Mouse (Mus musculus) retina, postnatal 1 day (tissue): ENCODE measurements at regions not wholly inside any gene's neighbourhood (a gene's known extent, or its start where the extent isn't known, plus 50 kb on each side); places are given as distances from the start of the nearest gene placed in this dataset.
A peak's percentile ranks its signal among the peaks of the same experiment; 100 is the strongest.
"Not testable (repeated sequence)": the region's sequence is repeated elsewhere in the genome, so short reads cannot be mapped to it uniquely, and the experiment has no call there.

Experiments
- DNase-seq: peaks from one replicate; pipeline ENCODE4 v3.0.0-alpha.2; 2012

DNA sequence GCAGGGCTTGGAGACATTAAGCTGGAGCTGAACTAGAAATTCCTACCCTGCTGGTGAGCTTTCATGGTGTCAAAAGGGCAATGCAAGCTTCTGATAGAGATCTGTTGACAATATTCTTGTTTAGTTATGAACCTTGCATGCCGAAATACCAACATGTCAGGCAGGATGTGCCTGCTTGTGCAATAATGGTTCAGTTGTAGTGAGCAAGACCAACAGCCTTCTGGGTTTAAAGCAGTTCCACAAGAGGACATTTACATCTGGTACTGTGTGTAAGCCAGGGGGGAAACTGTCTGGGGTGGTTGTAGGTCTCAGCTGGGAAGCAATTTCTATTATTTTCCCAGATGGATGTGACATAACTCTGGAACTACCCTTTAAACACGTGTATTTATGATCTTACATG lies 987.6 kb upstream of the Gm38303 start:
- no peak for DNase-seq

DNA sequence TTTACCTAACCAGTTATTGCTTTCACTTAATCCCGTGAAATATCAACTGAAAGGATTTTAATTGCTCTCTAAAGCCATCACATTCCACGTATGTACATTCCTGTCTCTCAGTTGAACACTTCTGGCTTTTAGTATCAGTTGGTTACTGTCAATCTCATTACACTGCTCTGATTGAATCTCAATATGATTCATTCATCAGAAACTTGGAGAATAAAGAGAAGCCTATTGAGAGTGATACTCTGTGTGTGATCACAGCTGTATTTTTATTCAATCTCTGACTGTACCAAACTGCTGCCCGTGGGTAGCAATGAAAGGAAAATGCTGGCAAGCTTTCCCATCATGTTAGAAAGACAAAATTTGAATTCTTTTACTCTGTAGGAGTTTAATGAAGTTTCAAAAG lies 957.5 kb upstream of the Gm38303 start:
- no peak for DNase-seq

DNA sequence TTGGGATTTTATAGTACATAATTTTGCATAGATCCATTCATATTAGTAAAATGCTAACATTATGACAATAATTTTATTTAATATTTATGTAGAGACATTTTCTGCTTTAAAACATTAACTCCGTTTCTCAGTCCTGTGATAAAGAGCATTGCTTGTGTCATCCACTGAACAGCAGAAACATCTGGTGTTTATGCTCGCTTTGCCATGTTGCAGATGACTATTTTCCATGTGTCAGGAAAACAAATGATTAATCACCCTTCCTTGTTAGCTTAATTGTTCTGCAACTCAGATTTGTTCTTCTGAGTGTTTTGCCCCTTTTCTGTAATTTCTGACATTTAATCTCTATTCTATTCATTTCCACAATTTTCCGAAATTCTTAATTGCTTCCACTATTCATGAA lies 925.6 kb upstream of the Gm38303 start:
- no peak for DNase-seq

DNA sequence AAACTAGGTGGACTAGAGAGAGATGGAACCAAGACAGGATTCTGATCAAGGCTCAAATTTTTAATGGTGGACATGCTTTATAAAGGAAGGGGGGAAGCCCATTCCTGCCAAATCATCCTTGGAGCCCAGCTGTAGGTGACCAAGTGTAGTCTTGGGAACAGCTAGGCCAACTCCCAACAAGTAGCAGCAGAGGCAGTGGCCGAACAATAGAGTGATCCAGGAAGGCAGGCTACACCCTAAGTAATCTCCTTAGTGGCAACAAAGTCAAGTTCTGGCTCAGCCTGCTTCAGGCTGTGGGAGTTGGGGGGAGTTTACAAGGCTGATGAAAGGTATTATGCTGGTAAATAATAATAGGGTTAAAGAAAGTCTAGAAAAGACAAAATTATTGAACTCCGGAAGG lies 878.5 kb upstream of the Gm38303 start:
- no peak for DNase-seq

DNA sequence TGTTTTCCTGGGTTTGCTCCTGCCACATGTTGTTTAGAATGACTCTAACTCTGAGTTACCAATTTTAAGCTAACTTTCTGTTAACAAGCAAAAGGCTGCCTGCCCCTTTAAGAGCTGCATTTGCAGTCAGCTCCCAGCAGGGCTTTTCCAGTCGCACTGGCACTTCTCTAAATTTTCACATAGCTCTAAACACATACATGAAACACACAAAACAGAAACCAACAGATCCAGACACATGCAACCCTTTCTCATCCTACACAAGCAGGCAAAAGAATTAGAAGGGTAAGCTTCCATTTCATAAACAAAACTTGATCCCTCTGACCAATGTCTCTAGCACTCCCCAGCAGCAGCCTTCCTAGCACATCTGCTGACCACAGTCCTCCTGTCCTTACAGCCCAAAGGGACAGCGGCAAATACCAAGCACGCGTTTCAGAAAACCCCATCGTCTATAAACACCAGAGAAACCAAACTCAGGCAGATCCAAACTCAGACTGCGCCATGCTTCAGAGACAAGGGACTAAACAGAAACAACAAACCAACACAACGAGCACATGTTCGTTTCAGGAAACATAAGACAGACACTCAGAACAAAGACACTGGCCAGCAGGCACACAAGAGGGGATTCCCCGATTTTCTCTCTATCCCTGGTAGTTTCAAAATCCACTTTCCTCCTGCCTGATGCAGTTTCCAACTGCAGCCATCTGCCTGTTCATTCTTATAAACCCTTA lies 877.6 kb upstream of the Gm38303 start:
- DNase-seq: peak; percentile 19

DNA sequence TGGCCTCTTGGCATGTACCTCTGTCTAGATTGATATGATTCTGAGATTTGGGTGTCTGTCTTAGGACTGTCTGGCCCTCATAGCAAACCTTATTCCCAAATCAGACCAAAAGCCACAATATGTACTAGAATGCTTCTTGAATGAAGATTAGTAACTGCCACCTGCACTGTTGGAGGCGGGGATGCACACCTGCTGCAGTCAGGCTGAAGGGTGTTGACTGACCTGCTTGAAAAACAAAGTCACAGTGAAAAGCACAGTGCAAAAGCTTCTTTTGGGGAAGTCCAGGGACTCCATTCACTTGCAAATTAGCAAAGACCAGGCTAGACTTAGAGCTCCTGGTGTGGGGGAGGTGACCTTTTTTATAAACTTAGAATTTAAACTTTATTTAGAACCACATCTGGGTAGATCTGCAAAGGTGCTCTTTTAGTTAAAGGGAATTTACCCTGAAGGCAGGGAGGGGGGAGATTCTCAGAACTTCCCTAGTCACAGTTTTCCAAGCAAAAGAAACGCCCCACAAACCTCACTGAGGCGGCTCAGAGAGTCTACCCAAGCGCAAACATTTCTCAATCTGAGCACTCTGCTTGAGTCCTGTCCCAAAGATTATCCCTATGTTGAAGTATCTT lies 876.9 kb upstream of the Gm38303 start:
- DNase-seq: not testable (repeated sequence)

DNA sequence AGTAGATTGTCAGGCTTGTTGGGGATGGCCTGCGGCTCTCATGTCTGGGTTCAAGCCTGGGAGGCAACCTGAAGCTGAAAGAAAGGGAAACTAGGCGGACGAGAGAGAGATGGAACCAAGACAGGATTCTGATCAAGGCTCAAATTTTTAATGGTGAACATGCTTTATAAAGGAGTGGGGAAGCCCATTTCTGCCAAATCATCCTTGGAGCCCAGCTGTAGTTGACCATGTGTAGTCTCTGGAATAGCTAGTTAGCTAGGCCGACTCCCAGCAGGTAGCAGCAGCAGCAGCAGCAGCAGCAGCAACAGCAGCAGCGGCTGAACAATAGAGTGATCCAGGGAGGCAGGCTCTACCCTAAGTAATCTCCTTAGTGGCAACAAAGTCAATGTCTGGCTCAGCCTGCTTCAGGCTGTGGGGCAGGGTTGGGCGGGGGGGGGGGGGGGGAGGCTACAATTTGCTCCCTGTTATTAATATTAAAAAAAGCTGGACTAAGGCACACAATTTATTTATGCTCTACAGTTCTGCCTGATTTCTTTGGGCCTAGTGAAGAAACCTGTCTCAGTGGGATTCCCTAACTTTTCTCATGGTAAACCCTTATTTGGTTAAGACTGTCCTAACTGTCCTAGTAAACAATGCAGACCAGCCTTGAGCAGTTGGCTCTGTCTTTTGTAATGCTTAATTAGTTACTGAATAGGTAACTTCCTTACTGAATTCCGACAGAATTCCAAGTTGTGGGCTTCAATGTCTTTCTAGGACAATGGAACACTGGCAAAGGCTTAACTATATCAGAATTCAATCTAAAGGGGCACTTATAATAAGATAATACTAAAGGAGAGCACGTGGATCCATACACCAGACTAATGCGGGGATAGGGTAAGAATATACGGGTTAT lies 875.7 kb upstream of the Gm38303 start:
- peak; percentile 2 for DNase-seq

DNA sequence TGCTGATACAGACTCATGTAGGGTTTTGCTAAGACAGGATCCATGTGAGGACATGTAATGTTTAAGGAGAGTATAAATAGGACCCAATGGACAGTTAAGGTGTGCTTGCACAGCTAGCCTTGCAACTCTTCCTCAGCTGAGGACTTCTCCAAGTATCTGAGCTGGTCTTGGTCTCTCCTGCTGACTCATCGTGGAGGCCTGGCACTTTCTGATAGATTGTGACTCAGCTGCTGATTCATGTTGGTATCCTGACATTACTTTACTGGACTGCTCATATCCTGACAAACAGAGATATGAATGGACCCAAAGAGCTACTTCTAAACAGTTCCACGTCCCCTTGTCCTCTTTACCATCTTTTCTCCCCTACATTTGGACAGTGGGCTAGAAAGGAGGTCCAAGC lies 838.5 kb upstream of the Gm38303 start:
- DNase-seq: no peak

DNA sequence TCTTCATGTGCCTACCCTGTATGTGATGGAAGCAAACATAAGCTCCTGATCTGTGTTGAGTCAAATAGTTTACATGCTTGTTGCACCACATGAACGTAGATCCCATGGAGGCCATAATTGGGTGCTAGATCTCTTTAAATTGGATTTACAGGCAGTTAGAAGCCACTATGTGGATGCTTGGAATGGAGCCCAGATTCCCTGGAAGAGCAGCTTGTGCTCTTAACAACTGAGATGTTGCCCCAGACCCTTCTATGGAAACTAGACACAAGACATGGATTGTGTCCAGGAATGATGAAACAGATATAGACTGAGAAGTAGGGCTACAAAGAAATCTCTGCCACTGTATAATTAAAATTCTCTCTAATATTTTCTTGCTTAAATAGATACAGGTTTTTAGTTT lies 819.9 kb upstream of the Gm38303 start:
- DNase-seq: no peak
